Mouse (Mus musculus): ENCODE data around the gene Def8.

DNA sequence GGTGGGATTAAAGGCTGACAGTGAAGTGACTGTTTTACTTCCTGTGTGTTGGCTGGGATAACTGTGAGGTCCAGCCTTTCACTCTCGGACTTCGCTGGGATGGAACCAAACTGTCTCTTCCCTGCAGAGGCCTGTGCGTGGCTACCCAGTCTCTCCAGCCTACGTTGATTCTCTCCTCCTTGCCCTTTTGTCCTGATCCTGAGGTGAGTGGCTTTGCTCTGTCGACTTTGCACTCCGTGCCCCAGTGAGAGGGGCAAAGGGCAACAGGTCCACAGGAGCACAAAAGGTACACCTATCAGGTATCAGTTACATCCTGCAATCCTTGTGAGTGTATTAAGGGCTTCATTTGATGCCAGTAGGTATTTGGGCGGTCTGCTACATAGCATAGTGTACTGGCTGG is at the start of gene Def8:
- no peak for TF ChIP-seq CTCF (IDR thresholded peaks at IDR 0.05)
- no peak for TF ChIP-seq EP300 (IDR thresholded peaks at IDR 0.05)
